Mouse (Mus musculus) right cerebral cortex, postnatal 25 days (tissue): ENCODE results near the gene Esp18.

Experiments used
- DNase-seq: peaks from one replicate; pipeline ENCODE4 v3.0.0; 2022

Esp18 gene

DNA sequence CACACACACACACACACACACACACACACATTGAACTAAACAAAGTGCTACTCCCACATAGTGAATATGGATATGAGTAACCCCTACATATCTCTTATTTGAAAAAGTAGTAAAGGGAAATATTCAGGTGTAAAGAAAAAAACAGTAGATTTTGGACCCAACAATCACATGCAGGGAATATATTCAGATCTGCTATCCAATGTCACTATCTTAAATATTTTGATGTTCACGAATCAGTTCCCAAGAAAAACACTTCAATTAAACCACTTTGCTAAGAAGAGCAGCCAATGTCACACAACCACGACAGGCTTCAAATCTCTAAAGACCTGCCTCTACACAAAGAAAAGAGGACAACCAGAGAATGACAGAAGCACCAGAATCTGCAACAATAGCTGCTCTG, at the start of gene Esp18:
Gene Esp18, plus strand, starts transcription at position 301 of the 400 bp plus-strand sequence.
- DNase-seq, result no peak

DNA sequence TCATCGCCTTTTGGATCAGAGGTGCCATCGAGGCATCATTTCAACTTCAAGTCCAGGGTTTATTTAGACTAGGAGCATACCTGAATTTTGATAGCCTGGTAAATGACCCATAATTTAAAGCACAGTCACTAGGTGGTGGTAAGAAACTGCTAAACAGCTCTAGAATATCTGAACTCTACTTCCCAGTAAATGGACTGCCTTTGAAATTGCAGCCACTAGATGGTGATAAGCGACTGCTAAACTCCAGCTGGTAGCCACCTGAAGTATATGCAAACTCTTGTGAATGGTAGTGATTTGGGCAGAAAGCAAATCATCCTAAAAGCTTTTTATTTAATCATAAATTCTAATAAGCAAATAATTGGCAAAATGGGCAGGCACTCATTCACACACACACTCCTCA, 42.8 kb upstream of the Esp18 start:
- no peak for DNase-seq
